Mouse (Mus musculus) heart, embryonic 11.5 days (tissue): ENCODE measurements around the gene Hspb7. TPM values are rescaled to one million over a fixed set of nuclear protein-coding genes. Genes with fewer than 3 reads are reported as not detected.

ENCODE experiments used
- polyA plus RNA-seq: library from polyadenylated mRNA; unstranded; fragments of >200 nt; fragmentation: Nextera tagmentation; extraction: Ambion mirVana; gene quantifications from 2 replicates; pipeline ENCODE4 v1.2.1, GENCODE M21; 2014

Hspb7 gene
- polyA plus RNA-seq, 1 experiment from 2014 or later: 275 TPM

Other genes starting within 250 kb of the Hspb7 start
- 2.0 and 2.4 TPM in 2 replicates for gene Rsg1, start 206.8 kb upstream of the Hspb7 start, polyA plus RNA-seq
- gene Arhgef19, start 181.3 kb upstream of the Hspb7 start, polyA plus RNA-seq: 1.2 and 1.3 TPM in 2 replicates
- 3.1 and 3.6 TPM in 2 replicates for gene Epha2, start 119.5 kb upstream of the Hspb7 start, polyA plus RNA-seq
- gene Fam131c, start 52.6 kb upstream of the Hspb7 start, polyA plus RNA-seq: 1.00 and 1.0 TPM in 2 replicates
- gene Clcnka, start 22.1 kb upstream of the Hspb7 start, polyA plus RNA-seq: 0.14 and 0.42 TPM in 2 replicates
- 0.90 and 1.0 TPM in 2 replicates for gene Clcnkb, start 4.8 kb upstream of the Hspb7 start, polyA plus RNA-seq
- not detected in 2 replicates for gene Srarp, start 15.3 kb downstream of the Hspb7 start, polyA plus RNA-seq
- gene Zbtb17, start 23.9 kb downstream of the Hspb7 start, polyA plus RNA-seq: 19.1 and 21.3 TPM in 2 replicates
- gene Spen, start 117.8 kb downstream of the Hspb7 start, polyA plus RNA-seq: 7.5 TPM in 2 replicates
- 53.9 and 64.0 TPM in 2 replicates for gene Fblim1, start 185.3 kb downstream of the Hspb7 start, polyA plus RNA-seq
- gene Tmem82, start 197.9 kb downstream of the Hspb7 start, polyA plus RNA-seq: 0.17 and 0.30 TPM in 2 replicates
- not detected in 2 replicates for gene Slc25a34, start 203.0 kb downstream of the Hspb7 start, polyA plus RNA-seq
- gene Plekhm2, start 244.1 kb downstream of the Hspb7 start, polyA plus RNA-seq: 3.5 and 3.9 TPM in 2 replicates